Mouse (Mus musculus) MEL (cell line): Measurements from ENCODE around the gene Dvl2. TPM values are rescaled to one million over a fixed set of nuclear protein-coding genes. Genes with fewer than 3 reads are reported as not detected.

Source experiments
- DNase-seq: peaks from one replicate; pipeline ENCODE4 v3.0.0; 2011; ENCODE audit warnings: low read depth, low spot score
- H3K27ac ChIP-seq: 2 replicates; pipeline ENCODE4 v1.5.1; 2012; ENCODE audit warnings: low read depth, mild to moderate bottlenecking, control low read depth, low read length, moderate library complexity; ENCODE audit not compliant: control insufficient read depth
- H3K27me3 ChIP-seq, 2 experiments: fragments of 150-350 bp in 1 of 2; sonication (generic) in 1 of 2; 2 replicates each; pipeline ENCODE4 v1.6.1; 2012; ENCODE audit warnings: low read length in 2 of 2, mild to moderate bottlenecking in 2 of 2, improper control_type of control experiment in 1 of 2, moderate library complexity in 1 of 2; ENCODE audit not compliant: insufficient read depth in 2 of 2, control insufficient read depth in 1 of 2
- H3K36me3 ChIP-seq, 2 experiments: 2 replicates each; pipeline ENCODE4 v1.6.1; 2012 to 2014; ENCODE audit warnings: low read length in 2 of 2, improper control_type of control experiment in 1 of 2, inconsistent platforms in 1 of 2, mild to moderate bottlenecking in 1 of 2; ENCODE audit not compliant: insufficient read depth in 2 of 2, control insufficient read depth in 1 of 2
- H3K4me1 ChIP-seq, 2 experiments: fragments of 150-350 bp in 1 of 2; sonication (generic) in 1 of 2; 2 replicates each; pipeline ENCODE4 v1.6.1; 2012; ENCODE audit warnings: low read length in 2 of 2, improper control_type of control experiment in 1 of 2, mild to moderate bottlenecking in 1 of 2; ENCODE audit not compliant: insufficient read depth in 2 of 2, control insufficient read depth in 1 of 2
- H3K4me3 ChIP-seq, 2 experiments: fragments of 150-350 bp in 1 of 2; sonication (generic) in 1 of 2; 2 replicates each; pipeline ENCODE4 v1.5.1; 2012; ENCODE audit warnings: low read depth in 2 of 2, low read length in 2 of 2, mild to moderate bottlenecking in 2 of 2, moderate library complexity in 2 of 2, control low read depth in 1 of 2, improper control_type of control experiment in 1 of 2; ENCODE audit not compliant: control insufficient read depth in 1 of 2, insufficient read depth in 1 of 2
- H3K79me2 ChIP-seq: 2 replicates; pipeline ENCODE4 v1.6.1; 2012; ENCODE audit warnings: mild to moderate bottlenecking, low read length, moderate library complexity; ENCODE audit not compliant: control insufficient read depth, poor library complexity, insufficient read depth
- H3K9ac ChIP-seq: 2 replicates; pipeline ENCODE4 v1.6.1; 2012; ENCODE audit warnings: low read depth, mild to moderate bottlenecking, control low read depth, low read length, moderate library complexity; ENCODE audit not compliant: control insufficient read depth, poor library complexity, severe bottlenecking
- H3K9me3 ChIP-seq: fragments of 150-350 bp; sonication (generic); replicated peaks from 2 replicates; pipeline ENCODE4 v1.6.1; 2012; ENCODE audit warnings: mild to moderate bottlenecking, low read length, improper control_type of control experiment, moderate library complexity; ENCODE audit not compliant: insufficient read depth
- CHD1 ChIP-seq: IDR thresholded peaks from 2 replicates; pipeline ENCODE4 v1.6.1; 2012; ENCODE audit warnings: low read depth, mild to moderate bottlenecking, inconsistent platforms, low read length, improper control_type of control experiment
- E2F4 ChIP-seq: IDR thresholded peaks from 2 replicates; pipeline ENCODE4 v1.6.1; 2011; ENCODE audit warnings: low read depth, low read length, improper control_type of control experiment, borderline replicate concordance
- ELF1 ChIP-seq: IDR thresholded peaks from 2 replicates; pipeline ENCODE4 v1.6.1; 2014; ENCODE audit warnings: low read depth, mild to moderate bottlenecking, inconsistent platforms, low read length, improper control_type of control experiment, moderate library complexity
- EP300 ChIP-seq, 2 experiments: IDR thresholded peaks; 2 replicates each; pipeline ENCODE4 v1.6.1; 2011; ENCODE audit warnings: improper control_type of control experiment in 2 of 2, low read length in 2 of 2, low read depth in 1 of 2, mild to moderate bottlenecking in 1 of 2
- ETS1 ChIP-seq: IDR thresholded peaks from 2 replicates; pipeline ENCODE4 v1.6.1; 2012; ENCODE audit warnings: low read depth, mild to moderate bottlenecking, inconsistent platforms, low read length, improper control_type of control experiment, moderate library complexity
- GATA1 ChIP-seq: IDR thresholded peaks from 2 replicates; pipeline ENCODE4 v1.6.1; 2011; ENCODE audit warnings: low read depth, low read length, improper control_type of control experiment
- JUND ChIP-seq: IDR thresholded peaks from 2 replicates; pipeline ENCODE4 v1.6.1; 2011; ENCODE audit warnings: low read depth, mild to moderate bottlenecking, improper control_type of control experiment, low read length
- MAFK ChIP-seq: IDR thresholded peaks from 2 replicates; pipeline ENCODE4 v1.6.1; 2011; ENCODE audit warnings: low read depth, mild to moderate bottlenecking, low read length, improper control_type of control experiment, borderline replicate concordance
- MAX ChIP-seq: IDR thresholded peaks from 2 replicates; pipeline ENCODE4 v1.6.1; 2011; ENCODE audit warnings: low read length, improper control_type of control experiment
- MAZ ChIP-seq: IDR thresholded peaks from 2 replicates; pipeline ENCODE4 v1.6.1; 2012; ENCODE audit warnings: low read depth, mild to moderate bottlenecking, inconsistent platforms, low read length, improper control_type of control experiment
- MXI1 ChIP-seq: IDR thresholded peaks from 2 replicates; pipeline ENCODE4 v1.6.1; 2011; ENCODE audit warnings: mild to moderate bottlenecking, low read depth, low read length, improper control_type of control experiment
- MYB ChIP-seq: IDR thresholded peaks from 2 replicates; pipeline ENCODE4 v1.6.1; 2011; ENCODE audit warnings: mild to moderate bottlenecking, low read depth, low read length, improper control_type of control experiment
- MYC ChIP-seq: IDR thresholded peaks from 2 replicates; pipeline ENCODE4 v1.6.1; 2011; ENCODE audit warnings: low read depth, mild to moderate bottlenecking, low read length, improper control_type of control experiment, moderate library complexity
- NELFE ChIP-seq: IDR thresholded peaks from 2 replicates; pipeline ENCODE4 v1.6.1; 2011; ENCODE audit warnings: low read depth, low read length, improper control_type of control experiment
- POLR2AphosphoS2 ChIP-seq: IDR thresholded peaks from 2 replicates; pipeline ENCODE4 v1.6.1; 2011; ENCODE audit warnings: low read length, improper control_type of control experiment
- POLR2AphosphoS5 ChIP-seq: IDR thresholded peaks from 2 replicates; pipeline ENCODE4 v1.6.1; 2012; ENCODE audit warnings: low read depth, borderline replicate concordance, mild to moderate bottlenecking, inconsistent platforms, low read length, moderate library complexity, mixed read lengths
- RCOR1 ChIP-seq: IDR thresholded peaks from 2 replicates; pipeline ENCODE4 v1.6.1; 2012; ENCODE audit warnings: low read depth, mild to moderate bottlenecking, inconsistent platforms, low read length, improper control_type of control experiment
- SIN3A ChIP-seq: IDR thresholded peaks from 2 replicates; pipeline ENCODE4 v1.6.1; 2012; ENCODE audit warnings: low read length, improper control_type of control experiment, inconsistent platforms
- SMC3 ChIP-seq: IDR thresholded peaks from 2 replicates; pipeline ENCODE4 v1.6.1; 2011; ENCODE audit warnings: low read depth, low read length, improper control_type of control experiment
- TAL1 ChIP-seq: IDR thresholded peaks from 2 replicates; pipeline ENCODE4 v1.6.1; 2012; ENCODE audit warnings: mild to moderate bottlenecking, inconsistent platforms, low read length, moderate library complexity, mixed read lengths
- TBP ChIP-seq: IDR thresholded peaks from 2 replicates; pipeline ENCODE4 v1.8.0; 2011; ENCODE audit warnings: low read depth, low read length, improper control_type of control experiment
- USF1 ChIP-seq: IDR thresholded peaks from 2 replicates; pipeline ENCODE4 v1.6.1; 2014; ENCODE audit warnings: low read depth, mild to moderate bottlenecking, inconsistent platforms, low read length, improper control_type of control experiment, moderate library complexity
- ZMIZ1 ChIP-seq: IDR thresholded peaks from 2 replicates; pipeline ENCODE4 v1.6.1; 2012; ENCODE audit warnings: low read depth, mild to moderate bottlenecking, inconsistent platforms, low read length, improper control_type of control experiment, moderate library complexity
- polyA plus RNA-seq, 2 experiments: library from polyadenylated mRNA; stranded (reverse) in 1 of 2; unstranded in 1 of 2; fragments of >175 nt in 1 of 2; fragments of >200 nt in 1 of 2; gene quantifications; 2 replicates each; pipeline versions ENCODE4 v1.2.1 to v1.2.4; 2012; ENCODE audit warnings: low replicate concordance in 2 of 2, low read depth in 1 of 2; ENCODE audit not compliant: insufficient read length in 2 of 2, insufficient read depth in 1 of 2, missing spikeins in 1 of 2
- total RNA-seq: library from RNA; depleted of rRNA; stranded (reverse); fragments of 300-350 nt; gene quantifications from 2 replicates; pipeline ENCODE4 v1.2.3, GENCODE M21; 2012

The Dvl2 gene
- total and polyA plus RNA-seq, 3 experiments, result 38.5 to 40.1 TPM; not detected in 1

GRCm38 (mm10) chr11:70039631-70040030, 39.2 kb downstream of the Dvl2 start:
- no peaks in the 10 kb centered on the region for H3K79me2 ChIP-seq
- H3K27me3 ChIP-seq, result no peaks in the 10 kb centered on the region
- H3K9ac ChIP-seq, result no peak overlapping the region
- no peak overlapping the region for H3K4me3 ChIP-seq
- no peak for DNase-seq
- no peaks in the 10 kb centered on the region for H3K4me1 ChIP-seq
- no peak overlapping the region for H3K27ac ChIP-seq
- TF ChIP-seq USF1 (no peak), NELFE (no peak), E2F4 (no peak), MYB (no peak), SIN3A (no peak), CHD1 (no peak)
- no peaks in the 10 kb centered on the region for H3K36me3 ChIP-seq
- no peaks in the 10 kb centered on the region for H3K9me3 ChIP-seq

GRCm38 (mm10) chr11:70040184-70040583, 39.8 kb downstream of the Dvl2 start:
- no peak for DNase-seq
- H3K27ac ChIP-seq, result no peak overlapping the region
- no peak overlapping the region for H3K9ac ChIP-seq
- no peaks in the 10 kb centered on the region for H3K79me2 ChIP-seq
- no peaks in the 10 kb centered on the region for H3K4me1 ChIP-seq
- H3K9me3 ChIP-seq, result no peaks in the 10 kb centered on the region
- H3K27me3 ChIP-seq, result no peaks in the 10 kb centered on the region
- no peaks in the 10 kb centered on the region for H3K36me3 ChIP-seq
- no peak overlapping the region for H3K4me3 ChIP-seq
- TF ChIP-seq ELF1, result no peak
- no peak for TF ChIP-seq EP300 (IDR thresholded peaks at IDR 0.05; ENCODE audit: low read depth in 1 of 2, low read length in 2 of 2)
- TF ChIP-seq MAX, result no peak
- TF ChIP-seq MAZ, result no peak
- TF ChIP-seq ZMIZ1, result no peak
- TF ChIP-seq TBP, result no peak
- TF ChIP-seq SMC3, result no peak
- TF ChIP-seq MXI1, result no peak
- TF ChIP-seq SIN3A, result no peak

- Histone ChIP-seq H3K4me3 (no peak overlapping the region), H3K79me2 (no peaks in the 10 kb centered on the region), H3K36me3 (no peaks in the 10 kb centered on the region), H3K27ac (no peak overlapping the region), H3K9me3 (no peaks in the 10 kb centered on the region), H3K4me1 (no peaks in the 10 kb centered on the region), H3K9ac (no peak overlapping the region), H3K27me3 (no peaks in the 10 kb centered on the region)
- no peak for DNase-seq
- no peak for TF ChIP-seq NELFE
- no peak for TF ChIP-seq RCOR1
- no peak for TF ChIP-seq SIN3A
- no peak for TF ChIP-seq TAL1
- TF ChIP-seq POLR2AphosphoS5, result no peak
- no peak for TF ChIP-seq MXI1
- no peak for TF ChIP-seq MAFK
- no peak for TF ChIP-seq POLR2AphosphoS2
- TF ChIP-seq GATA1, result no peak
- no peak for TF ChIP-seq ETS1
- no peak for TF ChIP-seq SMC3
- no peak for TF ChIP-seq MYC
- TF ChIP-seq EP300 (IDR thresholded peaks at IDR 0.05; ENCODE audit: low read depth in 1 of 2, low read length in 2 of 2), result no peak
- no peak for TF ChIP-seq JUND
- no peak for TF ChIP-seq ELF1
Observed at GRCm38 (mm10) chr11:70042309-70043085, 42.1 kb downstream of the Dvl2 start.
